Mouse (Mus musculus) urinary bladder, postnatal 36 days (tissue): ENCODE data around the gene Slc28a1.

Source experiments
- DNase-seq, 2 experiments: peaks; one replicate each; pipeline ENCODE4 v3.0.0; 2022; ENCODE audit warnings: low spot score in 2 of 2, mixed read lengths in 1 of 2

Slc28a1 gene

GRCm38 (mm10) chr7:81114555-81114954, at the start of gene Slc28a1:
Gene Slc28a1, plus strand, starts transcription at chr7:81114799.
- no peak for DNase-seq

DNA sequence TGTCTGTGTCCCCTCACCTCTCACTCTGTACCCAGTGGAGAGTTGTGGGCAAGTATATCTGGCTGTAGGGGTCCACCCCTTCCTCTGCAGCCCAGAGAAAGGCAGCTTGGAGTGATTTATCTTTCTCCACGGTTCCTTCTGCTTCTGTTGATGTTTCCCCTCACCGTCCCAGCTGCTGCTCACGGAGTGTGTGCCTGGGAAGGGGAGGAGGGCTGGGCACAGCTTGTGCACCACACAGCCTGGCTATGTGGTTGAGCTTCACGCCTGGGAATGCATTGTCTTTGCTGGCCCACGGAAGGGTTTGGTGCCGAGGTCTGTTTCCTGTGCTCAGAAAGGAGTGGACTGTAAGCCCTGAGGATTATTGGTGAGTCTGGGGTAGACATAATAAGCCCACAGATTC, 47.9 kb upstream of the Slc28a1 start:
- no peak for DNase-seq

- DNase-seq = peak; percentile 39 to 77
Observed at GRCm38 (mm10) chr7:81072463-81072862, 42.1 kb upstream of the Slc28a1 start.

DNA sequence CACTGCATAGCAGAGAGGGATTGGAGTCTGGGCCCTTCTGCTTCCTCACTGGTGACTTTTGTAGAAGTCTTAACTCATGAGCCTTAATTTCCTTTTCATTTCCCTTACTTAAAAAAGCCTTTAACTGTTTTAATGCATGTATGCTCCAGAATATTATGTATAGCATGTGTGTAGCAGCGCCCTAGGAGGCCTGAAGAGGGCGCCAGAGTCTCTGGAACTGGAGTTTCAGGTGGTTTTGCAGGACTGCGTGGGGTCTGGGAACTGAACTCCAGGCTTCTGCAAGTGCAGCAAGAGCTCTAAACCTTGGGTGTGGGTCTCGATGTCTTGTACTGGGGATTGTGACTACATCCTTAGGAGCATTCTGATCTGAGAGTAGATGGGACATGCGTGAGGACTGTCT, 41.3 kb upstream of the Slc28a1 start:
- DNase-seq = no peak

GRCm38 (mm10) chr7:81074546-81074945, 40.1 kb upstream of the Slc28a1 start:
- no peak for DNase-seq

- no peak for DNase-seq
Observed at GRCm38 (mm10) chr7:81075299-81075698, 39.3 kb upstream of the Slc28a1 start.

DNA sequence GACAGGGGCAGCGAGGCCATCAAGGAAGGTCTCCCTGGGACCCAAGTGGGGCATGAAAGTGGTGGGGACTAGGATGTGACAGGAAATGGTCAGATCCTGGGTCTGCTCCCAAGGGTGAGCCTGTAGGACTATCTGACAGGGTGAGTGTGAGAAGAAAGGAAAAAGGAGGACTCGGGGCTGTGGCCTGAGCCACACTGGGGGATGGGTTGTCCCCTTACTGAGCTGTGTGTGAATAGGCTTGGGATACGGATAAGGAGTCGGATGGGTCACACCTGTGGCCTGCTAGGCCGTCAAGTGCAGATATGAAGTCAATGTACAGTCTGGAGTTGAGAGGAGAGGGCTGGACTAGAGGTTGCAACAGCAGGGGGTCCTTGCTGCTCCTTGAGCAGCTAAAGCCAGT, 38.9 kb upstream of the Slc28a1 start:
- no peak for DNase-seq

DNA sequence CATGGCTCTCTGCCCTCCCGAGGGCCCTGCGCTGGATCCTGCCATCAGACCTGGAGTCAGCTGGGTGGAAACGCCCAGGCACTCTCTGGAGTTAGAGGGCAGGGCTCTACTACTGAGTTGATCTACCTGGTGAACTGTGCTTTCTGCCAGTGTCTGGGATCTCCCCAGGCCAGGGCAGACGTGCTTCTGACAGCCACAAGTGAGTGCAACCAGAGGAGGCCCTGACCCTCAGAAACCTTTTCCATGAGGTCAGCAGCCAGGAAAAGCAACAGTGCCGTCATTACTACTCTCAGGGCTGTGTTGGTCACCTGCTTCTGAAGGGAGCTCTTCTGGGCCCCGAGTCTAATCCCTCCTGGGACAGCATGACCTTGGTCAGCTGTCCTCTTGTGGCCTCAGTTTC, 37.6 kb upstream of the Slc28a1 start:
- no peak for DNase-seq

DNA sequence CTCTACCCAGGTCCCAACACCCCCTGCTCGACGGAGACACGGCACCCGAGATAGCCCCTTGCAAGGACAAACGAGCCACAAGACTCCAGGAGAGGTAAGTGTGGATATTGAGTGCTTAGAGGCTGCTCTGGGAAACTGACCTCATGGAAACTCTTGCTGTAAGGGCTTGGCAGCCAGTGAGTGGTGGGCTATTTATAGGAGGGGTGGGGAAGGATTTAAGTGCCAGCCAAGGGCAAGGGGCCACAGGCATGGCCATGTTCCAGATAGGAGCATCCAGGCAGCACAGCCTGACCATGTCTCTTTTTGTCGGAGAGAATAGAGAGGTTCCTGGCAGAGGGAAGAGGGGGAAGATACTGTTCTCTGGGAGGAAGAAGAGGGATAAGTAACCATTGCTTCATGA, 35.9 kb upstream of the Slc28a1 start:
- DNase-seq = no peak

- DNase-seq = no peak
Observed at GRCm38 (mm10) chr7:81093420-81093965, 21.1 kb upstream of the Slc28a1 start.

DNA sequence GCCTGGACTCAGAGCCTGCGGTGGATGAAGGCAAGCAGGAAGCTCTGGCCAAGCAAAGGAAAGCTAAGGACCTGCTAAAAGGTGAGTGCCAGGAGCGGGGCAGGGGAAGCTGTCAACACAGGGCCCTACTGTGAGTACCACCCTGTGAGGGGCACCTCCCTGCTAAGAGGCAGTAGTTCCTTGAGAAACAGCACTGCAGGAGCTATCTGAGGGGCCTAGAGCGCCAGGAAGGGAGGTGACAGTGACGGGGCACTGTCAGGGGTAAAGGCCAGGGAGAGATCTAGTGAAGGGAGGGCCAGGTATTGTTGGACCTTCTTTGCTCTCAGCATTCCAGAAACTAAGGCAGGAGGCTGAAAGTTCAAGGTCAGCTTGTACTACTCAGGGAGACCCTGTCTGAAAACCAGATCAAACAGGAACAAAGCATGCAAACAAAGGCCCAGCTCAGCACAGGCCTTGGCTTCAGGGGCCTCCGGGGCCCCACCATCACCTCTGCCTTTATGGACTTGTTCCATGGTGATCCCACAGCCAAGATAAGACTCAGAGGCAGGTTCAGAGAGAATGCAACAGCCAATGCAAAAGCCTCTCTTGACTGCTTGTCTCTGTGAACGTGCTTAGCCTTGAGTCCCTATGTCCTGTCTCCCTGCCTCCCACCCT, 20.4 kb upstream of the Slc28a1 start:
- no peak for DNase-seq

DNA sequence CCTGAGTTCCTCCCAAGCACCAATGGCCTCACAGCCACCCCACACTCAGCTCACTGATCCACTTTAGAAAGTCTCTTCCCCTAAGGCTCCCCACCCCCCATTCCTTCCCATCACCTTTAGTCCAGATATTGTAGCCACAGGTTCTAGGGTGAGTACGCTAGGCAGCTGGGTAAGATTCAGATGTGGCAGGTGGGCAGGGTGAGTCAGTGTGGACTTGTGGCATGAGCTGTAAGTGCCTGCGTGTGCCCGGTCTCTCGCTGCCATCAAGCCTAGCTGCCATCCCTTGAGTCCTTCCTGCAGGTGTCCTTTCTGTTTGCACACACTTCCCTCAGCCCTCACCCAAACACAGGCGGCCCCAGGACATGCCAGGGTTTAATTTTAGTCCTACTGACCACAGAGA, 14.3 kb upstream of the Slc28a1 start:
- no peak for DNase-seq

GRCm38 (mm10) chr7:81102854-81103253, 11.7 kb upstream of the Slc28a1 start:
- DNase-seq = no peak

DNA sequence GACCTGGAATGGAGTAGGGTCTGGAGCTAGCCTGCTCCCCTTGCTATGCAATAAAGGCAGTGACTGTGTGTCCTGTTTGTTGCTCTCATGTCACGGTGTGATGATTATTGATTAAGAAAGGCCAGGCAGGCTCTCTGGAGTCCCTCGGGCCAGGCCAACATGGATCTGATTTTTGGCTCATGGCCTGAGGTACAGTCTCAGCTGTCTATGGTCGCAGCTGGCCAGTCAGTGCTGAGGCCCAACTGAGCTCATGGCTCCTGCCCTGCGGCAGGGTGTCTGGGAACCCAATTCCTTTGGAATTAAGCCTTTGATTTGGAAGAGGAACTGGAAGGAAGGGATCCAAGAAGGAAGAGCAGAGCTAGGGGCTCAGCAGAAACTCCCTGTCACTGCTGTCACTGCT, 9.1 kb upstream of the Slc28a1 start:
- DNase-seq = no peak

DNA sequence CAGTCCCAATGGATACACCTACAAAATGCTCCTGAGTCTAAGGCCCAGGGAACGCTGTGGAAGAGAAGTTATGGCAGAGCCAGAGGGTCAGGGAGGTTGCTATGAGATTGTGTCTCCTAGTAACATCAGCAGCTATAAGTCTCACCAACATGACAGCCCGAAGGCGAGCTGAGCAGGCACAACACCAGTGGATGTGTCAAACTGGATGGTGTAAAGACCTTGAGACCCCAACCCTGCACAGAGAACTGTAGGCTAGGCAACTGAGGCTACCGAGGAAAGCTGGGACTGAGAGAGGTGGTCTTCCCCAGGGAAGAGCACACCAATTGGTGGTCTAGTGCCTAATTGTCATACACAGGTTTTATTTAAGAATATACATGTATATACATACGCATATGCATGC, 6.4 kb upstream of the Slc28a1 start:
- DNase-seq = no peak

- peak; percentile 13 to 80 for DNase-seq
Observed at GRCm38 (mm10) chr7:81109717-81110651, 4.6 kb upstream of the Slc28a1 start.

DNA sequence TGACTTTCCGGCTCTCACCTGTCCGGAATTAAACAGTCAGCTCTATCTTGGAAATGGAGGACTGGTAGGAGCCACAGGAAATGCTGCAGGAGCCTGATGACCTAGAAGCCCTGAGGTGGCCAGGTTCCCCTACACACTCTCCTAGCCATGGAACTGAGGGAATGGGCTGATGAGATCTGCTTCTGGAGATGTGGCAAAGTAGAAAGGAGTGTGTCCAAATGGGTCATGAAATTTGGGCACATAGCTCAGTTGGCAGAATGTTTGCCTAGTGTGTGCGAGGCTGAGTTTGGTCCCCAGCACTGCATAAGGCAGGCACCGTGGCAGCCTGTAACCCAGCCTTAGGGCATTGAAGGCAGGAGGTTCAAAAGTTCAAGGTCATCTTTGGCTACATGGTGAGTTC, 3.8 kb upstream of the Slc28a1 start:
- no peak for DNase-seq

DNA sequence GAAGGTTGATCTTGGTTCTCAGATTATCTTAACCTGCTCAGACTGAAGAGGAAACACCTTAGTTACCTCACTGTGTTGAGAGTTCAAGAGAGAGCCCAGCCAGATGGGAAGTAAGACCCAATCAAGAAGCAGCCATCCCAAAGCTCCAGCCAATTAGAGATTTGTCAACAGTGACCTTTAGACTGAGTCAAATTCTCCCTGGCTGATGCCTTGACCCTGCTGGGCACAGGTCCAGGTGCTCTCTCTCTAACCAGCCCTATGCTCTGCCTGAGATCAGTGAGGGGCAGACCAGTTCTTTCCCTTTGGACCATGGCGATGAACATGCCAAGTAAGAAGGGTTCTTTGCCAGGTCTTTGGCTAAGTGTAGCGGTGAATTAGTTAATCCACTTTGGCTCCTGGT, 2.9 kb upstream of the Slc28a1 start:
- DNase-seq = peak in 1 of 2 experiments; percentile 36

DNA sequence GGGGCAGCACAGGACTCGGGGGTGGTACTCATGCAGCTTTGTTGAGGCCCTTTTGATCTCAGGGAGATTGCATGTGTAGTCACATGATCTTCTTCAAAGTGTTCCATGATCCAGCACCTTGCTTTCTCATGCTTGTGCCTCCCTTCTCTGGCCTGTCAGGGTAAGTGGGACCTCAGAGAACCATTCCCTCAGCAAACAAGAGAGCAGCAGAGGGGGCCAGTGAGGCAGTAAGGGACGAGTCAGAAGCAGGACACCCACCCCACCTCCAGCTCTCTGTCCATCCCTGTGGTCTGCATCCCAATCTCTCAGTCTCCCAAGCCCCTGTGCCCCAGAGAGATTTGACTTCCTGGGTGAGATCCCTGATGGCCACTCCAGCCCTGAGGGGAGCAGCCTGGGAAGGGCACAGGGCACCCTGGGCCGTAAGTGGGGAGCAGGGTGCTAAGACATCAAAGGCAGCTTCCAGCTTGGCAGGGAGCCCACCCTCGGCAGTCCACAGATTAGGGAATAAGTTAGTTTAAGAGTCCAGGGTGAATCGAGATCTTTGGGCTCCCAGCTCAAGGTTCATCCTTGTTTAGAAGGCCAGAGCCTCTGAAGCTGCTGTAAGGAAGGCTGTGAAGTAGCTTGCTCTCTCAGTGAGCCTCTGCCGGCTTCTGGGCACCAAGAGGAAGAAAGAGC, 1.8 kb upstream of the Slc28a1 start:
- no peak for DNase-seq

DNA sequence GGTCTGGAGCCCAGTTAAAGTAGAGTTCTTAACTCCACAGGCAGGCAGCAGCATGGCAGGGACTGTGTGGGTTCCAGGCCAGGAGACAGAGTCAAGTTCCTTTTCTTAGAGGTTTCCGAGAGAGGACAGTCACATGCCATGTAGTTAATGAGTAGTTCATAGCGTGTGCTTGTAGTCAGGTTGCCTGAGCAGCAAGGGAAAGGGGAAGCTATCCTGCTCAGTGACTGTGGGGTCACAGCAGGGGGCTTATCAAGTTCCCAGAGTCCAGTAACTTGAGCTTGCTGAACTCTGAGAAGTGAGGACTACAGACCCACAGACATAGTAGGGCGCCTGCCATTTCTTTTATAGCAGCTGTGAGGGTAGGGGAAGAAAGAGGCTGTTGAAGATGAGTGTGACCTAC, 6.5 kb downstream of the Slc28a1 start:
- no peak for DNase-seq

DNA sequence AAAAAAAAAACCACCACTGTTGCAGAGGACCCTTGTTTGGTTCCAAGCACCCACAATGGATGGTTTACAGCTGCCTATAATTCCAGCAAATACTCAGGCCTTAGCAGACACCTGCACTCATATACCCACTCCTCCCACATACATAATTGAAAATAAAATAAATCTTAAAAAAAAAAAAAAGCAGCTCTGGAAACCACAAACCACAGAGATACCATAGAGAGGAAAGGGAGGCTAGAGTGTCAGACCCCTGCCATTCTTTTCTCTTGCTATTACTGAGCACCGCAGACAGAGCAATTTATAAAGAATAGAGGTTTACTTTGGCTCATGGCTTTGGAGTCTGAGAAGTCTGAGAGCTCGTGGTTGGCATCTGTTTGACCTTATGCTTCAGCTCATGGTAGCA, 8.2 kb downstream of the Slc28a1 start:
- DNase-seq = no peak

GRCm38 (mm10) chr7:81123553-81123952, 9.0 kb downstream of the Slc28a1 start:
- DNase-seq = no peak
